Mouse (Mus musculus) ovary, postnatal 36 days (tissue): ENCODE results near the gene Ano5.
A peak's percentile ranks its signal among the peaks of the same experiment; 100 is the strongest.

Experiments used
- DNase-seq: peaks from one replicate; pipeline ENCODE4 v3.0.0; 2022; ENCODE audit warnings: low spot score, mixed read lengths

The Ano5 gene

DNA sequence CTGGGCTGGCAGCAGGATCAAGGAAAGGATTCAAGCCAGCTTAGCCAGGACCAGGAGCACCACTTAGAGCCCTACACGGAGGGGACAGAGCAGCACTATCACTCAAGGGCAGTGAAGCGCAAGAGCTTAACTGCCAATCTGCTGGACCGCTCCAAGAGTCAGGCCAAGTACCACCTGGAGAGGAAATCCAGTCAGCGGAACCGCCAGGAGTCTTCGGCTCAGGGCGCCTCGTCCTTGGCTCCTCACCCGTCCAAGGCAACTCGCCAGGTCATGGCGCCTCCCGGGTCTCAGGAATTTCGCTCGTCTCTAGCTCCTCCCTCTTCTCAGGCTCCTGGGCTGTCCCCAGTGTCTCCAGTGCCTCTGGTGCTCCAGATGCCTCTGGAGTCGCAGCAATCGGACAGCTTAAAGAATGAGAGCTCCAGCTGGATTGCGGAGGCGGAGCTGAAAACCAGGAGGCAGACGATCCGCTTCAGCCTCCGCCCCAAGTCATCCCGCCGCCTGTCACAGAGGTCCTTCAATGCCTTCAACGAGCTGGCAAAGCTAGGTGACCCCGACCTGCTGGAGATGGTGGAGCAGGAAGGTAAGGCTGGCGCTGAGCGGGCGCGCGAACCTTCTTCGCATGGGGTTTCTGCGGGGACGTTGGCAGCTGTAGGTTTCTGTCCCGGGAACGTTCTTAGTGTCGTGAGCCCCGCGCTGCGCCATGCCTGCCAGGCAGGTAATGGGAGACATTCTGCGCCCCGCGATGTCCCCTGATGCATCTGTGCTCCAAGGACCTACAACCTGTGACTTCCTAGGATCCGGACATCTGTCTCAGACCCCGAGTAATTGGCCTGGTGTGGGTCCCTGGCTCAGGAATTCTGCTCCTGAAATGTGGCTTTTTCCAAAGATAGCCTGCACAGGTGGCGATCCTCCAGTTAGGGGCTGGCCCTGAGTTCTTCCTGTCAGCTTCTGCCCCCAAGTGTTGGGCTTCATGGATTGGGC, at the start of gene Ano5:
Gene Ano5, plus strand, starts transcription at position 359 of the 981 bp plus-strand sequence.
- peak; percentile 74 for DNase-seq

DNA sequence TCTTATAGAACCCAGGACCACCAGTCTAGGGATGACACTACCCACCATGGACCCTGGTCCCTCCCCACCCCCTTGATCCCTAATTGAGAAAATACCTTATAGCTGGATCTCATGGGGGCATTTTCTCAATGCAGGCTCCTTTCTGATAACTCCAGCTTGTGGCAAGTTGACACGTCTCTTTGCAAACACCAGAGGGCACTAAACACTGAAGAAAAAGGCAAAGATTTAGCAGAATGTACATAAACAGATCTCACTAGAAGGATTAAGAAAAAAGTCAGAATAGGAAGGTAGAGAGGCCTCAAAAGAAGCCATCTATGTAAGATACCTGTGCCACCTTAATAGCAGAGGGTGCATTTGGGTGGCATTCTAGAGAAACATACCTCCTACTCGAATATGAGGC, 11.4 kb upstream of the Ano5 start:
- no peak for DNase-seq

DNA sequence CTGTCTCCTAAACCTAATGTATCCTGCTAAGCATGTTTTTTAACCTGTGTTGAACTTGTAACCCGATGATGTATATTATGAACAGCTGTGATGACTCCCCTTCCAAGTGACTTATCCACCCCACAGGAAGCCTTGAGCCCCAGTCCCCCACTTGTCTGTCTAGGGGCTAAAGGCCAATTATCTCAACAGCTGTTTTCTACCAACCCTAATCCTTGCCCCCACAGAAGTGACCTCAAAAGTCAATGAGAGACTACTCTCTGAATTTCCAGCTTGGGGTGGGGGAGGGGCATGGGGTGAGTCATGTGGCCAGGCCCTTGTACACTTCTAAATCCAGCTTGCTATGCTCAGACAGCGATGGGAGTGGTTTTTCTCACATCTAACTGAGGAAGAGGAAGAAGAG, 6.9 kb upstream of the Ano5 start:
- DNase-seq = no peak

DNA sequence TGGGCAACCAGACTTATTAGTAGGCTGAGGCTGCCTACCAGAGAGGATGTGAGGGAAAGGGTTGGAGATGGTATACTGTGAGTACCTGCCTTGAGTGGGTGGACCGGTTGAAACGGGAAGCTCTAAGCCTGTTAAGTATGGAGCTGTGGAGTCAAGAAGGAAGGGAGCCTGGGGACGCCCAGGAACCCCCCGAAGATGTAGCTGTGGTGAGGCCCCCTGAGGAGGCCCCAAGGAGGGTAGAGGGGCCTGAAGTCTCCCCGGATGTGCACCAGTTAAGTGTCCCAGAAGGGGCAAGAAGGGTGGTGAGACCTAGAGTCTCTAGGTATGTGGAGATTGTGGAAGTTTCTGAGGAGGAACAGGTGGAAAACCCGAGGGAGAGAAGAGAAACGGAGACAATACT, 682 bp upstream of the Ano5 start:
- no peak for DNase-seq

- DNase-seq = no peak
These were observed 28.5 kb downstream of the Ano5 start for GRCm38 (mm10) chr7:51539344-51539743.

- DNase-seq = peak; percentile 9
These were observed 29.9 kb downstream of the Ano5 start for GRCm38 (mm10) chr7:51540736-51541135.

DNA sequence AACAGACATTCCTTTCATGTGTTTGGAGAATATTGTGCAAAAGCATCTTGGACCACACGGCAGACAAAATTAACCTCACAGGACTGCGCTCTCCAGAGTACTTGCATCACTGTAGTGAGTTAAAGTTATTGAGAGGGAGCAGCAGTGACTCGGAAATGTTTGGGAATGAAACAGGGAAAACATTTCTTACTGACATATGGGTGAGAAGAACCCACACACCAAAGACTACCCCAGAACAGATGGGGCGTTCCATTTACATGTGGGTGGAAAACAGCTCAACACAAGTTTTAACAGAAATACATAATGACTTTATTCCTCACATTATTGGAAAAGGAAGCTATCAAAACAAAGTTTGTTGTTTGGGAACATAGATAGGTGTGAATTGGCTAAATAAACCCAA, 89.2 kb downstream of the Ano5 start:
- no peak for DNase-seq

DNA sequence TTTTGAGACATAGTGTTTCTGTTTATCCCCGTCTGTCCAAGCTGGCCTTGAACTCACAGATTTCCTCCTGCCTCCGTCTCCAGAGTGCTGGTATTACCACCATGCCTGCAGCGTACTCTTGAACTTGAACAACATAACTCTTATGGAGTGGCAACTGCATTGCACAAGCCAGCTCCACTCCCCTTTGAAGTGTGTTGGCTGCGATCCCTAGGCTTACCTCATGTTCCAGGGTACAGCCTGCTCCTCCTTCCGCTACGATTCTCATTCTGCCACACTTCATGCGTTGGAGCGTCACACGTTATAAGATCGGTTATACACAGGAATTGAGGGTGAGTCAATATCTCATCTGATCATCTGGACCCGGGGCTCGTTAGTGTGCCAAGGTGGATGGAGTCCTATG, 92.9 kb downstream of the Ano5 start:
- DNase-seq = no peak

DNA sequence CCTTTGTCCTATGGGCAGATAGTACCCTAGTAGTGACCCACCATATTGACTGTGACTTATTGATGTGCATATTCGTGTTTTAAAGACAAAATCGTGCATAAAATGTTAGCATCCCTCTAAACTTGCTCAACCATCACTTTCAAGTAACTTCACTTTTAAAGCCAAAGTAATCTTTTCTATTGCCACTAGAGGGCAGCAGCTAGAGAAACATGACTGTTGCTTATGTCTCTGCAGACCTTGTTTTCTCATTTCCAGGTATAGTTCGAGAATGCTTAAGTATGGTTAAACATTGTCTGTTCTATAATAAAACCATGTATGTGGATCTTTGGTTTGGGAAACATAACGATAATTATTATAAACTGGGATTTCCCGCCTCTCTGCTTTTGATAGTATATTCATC, 103.6 kb downstream of the Ano5 start:
- no peak for DNase-seq

DNA sequence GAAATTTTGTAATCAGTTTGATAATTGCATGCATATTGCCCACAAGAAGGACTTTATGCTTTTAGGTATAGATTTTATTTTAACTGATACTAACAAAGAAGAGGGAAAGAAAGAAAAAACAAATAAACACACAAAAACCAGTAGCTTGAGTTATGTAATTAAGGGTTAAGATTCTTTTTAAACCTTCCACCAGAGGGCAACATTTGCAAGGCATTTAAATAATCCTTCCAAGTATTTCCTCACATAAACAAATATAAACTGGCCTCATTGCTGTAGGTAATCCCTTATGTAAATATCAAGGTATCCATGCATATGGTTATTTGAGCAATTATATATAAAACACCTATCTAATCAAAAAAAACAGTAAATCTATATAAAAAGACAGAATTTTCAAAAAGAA, 107.1 kb downstream of the Ano5 start:
- DNase-seq = no peak

DNA sequence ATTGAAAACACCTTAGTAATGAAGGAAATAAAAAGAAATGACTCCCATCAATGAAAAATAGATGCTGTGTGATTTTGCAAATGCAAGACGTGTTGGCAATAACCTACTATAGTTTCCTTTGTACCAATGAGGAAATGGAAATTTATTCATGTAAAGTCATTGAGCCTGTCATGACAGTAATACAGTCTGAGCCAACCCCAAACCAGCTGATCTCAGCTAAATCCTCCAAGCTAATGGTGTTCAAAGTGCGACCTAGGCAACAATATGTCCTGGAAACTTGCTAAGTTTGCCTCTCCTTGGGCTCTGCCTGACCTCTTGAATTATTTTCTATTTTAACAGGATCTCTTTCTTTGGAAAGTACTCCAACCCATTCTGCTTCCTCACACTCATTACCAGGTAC, 107.6 kb downstream of the Ano5 start:
- no peak for DNase-seq

- DNase-seq = no peak
These were observed 109.1 kb downstream of the Ano5 start for GRCm38 (mm10) chr7:51619977-51620376.

GRCm38 (mm10) chr7:51621694-51622145, 110.9 kb downstream of the Ano5 start, which contains the start of gene Slc17a6:
TSS of gene Slc17a6 (plus strand) at chr7:51622006.
- DNase-seq = peak; percentile 69

GRCm38 (mm10) chr7:51622196-51622595, 111.4 kb downstream of the Ano5 start:
- DNase-seq = no peak

DNA sequence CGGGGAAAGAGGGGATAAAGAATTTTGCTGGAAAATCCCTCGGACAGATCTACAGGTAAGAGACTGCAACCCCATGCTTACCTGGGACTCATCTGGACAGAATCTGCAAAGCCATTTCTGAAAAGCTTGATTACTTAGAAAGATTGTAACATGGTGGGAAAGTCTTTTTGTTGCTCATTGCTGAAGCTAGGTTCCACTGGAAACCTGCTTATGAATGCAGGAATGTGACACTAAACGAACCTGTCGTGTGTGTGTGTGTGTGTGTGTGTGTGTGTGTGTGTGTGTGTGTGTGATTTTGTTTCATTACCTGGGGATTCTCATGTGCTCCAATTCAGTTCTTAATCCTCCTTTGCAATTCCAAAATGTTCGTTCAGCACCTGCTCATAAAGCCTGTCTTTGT, 111.8 kb downstream of the Ano5 start:
- no peak for DNase-seq

GRCm38 (mm10) chr7:51624336-51624897, 113.6 kb downstream of the Ano5 start:
- no peak for DNase-seq

GRCm38 (mm10) chr7:51625161-51625560, 114.3 kb downstream of the Ano5 start:
- no peak for DNase-seq

DNA sequence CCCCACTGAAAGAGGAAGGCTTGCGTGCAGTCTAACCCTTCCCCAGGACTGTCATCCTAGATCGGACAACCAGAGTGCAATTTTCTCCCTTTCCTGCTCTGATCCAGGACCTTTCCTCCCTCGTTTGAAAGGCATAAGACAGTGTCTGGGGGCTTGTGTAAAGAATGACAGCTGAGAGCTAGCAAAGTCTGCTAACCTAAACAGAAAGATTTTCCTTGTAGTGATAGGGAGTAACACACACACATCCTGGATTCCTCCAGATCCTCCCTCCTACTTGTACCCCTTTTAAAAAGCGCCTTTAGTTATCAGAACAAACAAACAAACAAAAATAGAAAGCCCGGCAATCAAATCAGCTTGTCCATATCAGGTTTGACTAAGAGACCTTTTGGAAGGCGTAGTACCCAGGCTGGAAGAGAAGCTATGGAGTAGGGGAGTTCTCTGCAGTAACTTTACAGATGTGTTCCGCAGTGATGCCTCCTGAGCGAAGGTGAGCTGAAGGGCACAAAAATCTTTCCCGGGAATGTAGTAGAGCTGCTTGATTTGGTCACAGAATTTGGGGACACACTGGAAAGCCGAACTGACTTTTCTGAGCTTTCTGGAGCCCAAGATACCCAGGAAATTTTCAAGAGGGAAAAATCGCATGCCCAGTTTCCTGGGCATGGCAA, 114.9 kb downstream of the Ano5 start:
- no peak for DNase-seq

GRCm38 (mm10) chr7:51626451-51627000, 115.7 kb downstream of the Ano5 start:
- DNase-seq = no peak

DNA sequence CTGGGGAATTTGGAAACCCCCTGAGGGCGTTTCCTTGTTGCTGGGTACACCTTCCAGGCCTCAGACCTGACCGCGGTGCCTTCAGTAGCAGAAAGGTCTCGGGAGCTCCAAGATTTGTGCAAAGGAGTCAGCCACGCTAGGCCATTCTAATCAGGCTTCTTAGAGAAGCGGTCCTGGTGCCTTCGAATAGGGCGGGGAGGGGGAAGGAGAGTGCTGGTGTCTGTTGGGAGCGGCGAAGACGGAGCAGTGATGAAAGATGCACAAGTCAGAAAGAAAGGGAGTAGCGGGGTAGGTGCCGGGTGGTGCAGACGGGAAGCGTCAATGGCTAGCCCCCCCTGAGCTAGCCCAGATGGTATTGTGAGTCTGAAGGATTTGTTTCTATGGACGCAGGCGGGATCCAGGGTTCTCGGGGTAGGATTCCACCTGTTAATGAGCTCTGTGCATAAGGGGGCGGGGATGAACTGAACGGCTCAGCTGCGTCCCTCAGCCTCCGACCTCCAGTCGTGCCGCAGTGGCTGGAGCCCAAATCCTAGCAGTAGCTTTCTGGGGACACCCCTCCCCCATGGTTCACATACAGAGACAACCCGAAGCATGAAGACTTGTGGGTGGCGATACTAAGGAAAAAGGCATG, 116.3 kb downstream of the Ano5 start:
- no peak for DNase-seq

DNA sequence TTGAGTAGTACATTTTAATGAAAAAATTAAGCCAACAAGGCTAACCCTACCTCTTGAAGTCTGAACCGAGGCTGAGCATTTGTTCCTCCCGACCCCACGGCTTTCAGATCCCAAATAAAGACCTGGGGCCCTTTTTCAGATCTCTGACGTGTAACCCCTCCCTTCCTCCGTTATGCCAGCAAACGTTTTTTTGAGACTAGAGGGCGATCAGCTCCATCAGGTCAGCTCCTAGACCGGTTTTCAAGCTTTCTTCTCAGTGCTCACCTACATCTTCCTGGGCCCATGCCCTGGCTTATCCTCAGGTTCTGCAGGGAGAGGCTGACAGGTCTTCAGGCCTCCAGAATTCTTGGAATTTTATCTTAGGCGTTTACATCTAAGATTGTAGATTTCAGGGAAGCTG, 116.8 kb downstream of the Ano5 start:
- no peak for DNase-seq

DNA sequence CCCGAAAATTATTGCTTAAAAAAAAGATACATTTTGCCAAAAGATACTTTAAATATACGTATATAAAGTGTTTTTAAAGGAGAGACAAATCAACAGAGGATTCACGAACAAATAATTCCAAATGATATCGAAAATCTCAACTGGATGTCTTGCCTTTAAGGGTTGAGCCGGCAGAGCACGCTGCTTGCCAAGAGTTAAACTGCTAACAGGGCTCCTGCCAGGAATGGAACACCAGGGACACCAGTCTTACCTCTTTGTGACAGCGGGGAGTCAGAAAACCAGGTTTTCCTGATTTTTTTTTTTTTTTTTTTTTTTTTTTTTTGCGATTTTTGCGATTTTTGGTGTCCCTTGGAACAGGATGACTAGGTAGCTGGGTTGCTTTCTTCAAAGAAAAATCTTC, 117.5 kb downstream of the Ano5 start:
- no peak for DNase-seq
